Mouse (Mus musculus) small intestine, adult 2 months (tissue): ENCODE data around the gene Map4k2. TPM values are rescaled to one million over a fixed set of nuclear protein-coding genes. Genes with fewer than 3 reads are reported as not detected.

ENCODE experiments used
- H3K27ac ChIP-seq: fragments of 200-500 bp; 2 replicates; pipeline ENCODE4 v1.5.1; 2012; ENCODE audit warnings: low read depth, low read length, control low read depth, inconsistent platforms; ENCODE audit not compliant: insufficient read depth
- H3K27me3 ChIP-seq: fragments of 200-500 bp; 2 replicates; pipeline ENCODE4 v1.6.1; 2012; ENCODE audit warnings: mild to moderate bottlenecking, moderate library complexity, low read length, inconsistent platforms; ENCODE audit not compliant: control insufficient read depth, insufficient read depth
- H3K36me3 ChIP-seq: fragments of 200-500 bp; 2 replicates; pipeline ENCODE4 v1.6.1; 2012; ENCODE audit warnings: mild to moderate bottlenecking, low read length, control low read depth, inconsistent platforms; ENCODE audit not compliant: control insufficient read depth, insufficient read depth
- H3K4me1 ChIP-seq: fragments of 200-500 bp; 2 replicates; pipeline ENCODE4 v1.6.1; 2012; ENCODE audit warnings: low read length, inconsistent platforms, mixed read lengths; ENCODE audit not compliant: control insufficient read depth, insufficient read depth, insufficient read length
- H3K4me3 ChIP-seq: fragments of 200-500 bp; 2 replicates; pipeline ENCODE4 v1.5.1; 2012; ENCODE audit warnings: low read depth, mild to moderate bottlenecking, control low read depth, inconsistent platforms, low read length, moderate library complexity
- CTCF ChIP-seq: fragments of 200-500 bp; IDR thresholded peaks from 2 replicates; pipeline ENCODE4 v1.5.1; 2012; ENCODE audit warnings: low read depth, mild to moderate bottlenecking, control low read depth, inconsistent platforms, low read length, moderate library complexity, mixed read lengths; ENCODE audit not compliant: insufficient replicate concordance, insufficient read length; ENCODE audit errors: extremely low read depth
- POLR2A ChIP-seq: fragments of 200-500 bp; IDR thresholded peaks from 2 replicates; pipeline ENCODE4 v1.6.1; 2012; ENCODE audit warnings: low read depth, mild to moderate bottlenecking, control low read depth, inconsistent platforms, low read length, moderate library complexity
- WGBS: fragments of 180-500 bp; shearing (Covaris S2); methylation state at CpG from one replicate; pipeline ENCODE4 v1.1.7; 2018; 5-methylcytosine and 5-hydroxymethylcytosine counted together
- polyA plus RNA-seq: library from polyadenylated mRNA; depleted of rRNA; stranded (reverse); fragments of >200 nt; gene quantifications from 2 replicates; pipeline ENCODE4 v1.2.3, GENCODE M21; 2012

The Map4k2 gene
- polyA plus RNA-seq, 1 experiment = 77.3 TPM

DNA sequence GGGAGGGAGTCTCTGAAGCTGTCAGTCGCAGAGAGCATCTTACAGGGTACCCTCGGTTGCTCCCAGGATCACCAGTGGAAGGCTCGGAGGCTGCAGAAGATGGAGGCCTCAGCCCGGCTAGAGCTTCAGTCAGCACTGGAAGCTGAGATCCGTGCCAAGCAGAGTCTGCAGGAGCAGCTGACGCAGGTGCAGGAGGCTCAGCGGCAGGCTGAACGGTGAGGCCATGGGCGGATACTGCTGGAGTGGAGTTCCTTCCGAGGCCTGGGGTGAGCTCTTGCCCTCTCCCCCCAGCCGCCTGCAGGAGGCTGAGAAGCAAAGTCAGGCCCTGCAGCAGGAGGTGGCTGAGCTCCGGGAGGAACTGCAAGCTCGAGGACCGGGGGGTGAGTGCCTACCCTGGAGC lies 25.4 kb upstream of the Map4k2 start:
- Histone ChIP-seq H3K36me3 (peaks cover 94% of the 10 kb centered on the region), H3K4me3 (no peak overlapping the region), H3K27me3 (no peaks in the 10 kb centered on the region), H3K27ac (no peak overlapping the region), H3K4me1 (peaks cover 5% of the 10 kb centered on the region; the same call in 1 of the 2 replicates)
- TF ChIP-seq CTCF (no peak), POLR2A (no peak)
- 83% methylated on average over 14 of the region's 14 CpGs for WGBS

DNA sequence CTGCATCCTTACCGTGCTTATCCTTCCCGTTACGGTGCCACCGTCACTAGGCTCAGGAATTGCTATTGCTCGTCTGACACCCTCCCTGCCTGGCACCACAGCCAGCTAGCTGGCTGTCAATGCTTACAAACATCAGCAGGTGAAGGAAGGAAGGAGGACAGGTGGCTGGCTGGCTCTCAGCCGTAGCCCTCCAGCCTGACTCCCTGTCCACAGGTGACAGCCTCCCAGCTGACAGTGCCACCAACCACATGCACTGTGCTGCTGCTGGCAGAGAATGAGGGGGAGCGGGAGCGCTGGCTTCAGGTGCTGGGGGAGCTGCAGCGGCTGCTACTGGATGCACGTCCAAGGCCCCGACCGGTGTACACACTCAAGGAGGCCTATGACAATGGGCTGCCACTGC lies 22.8 kb upstream of the Map4k2 start:
- Histone ChIP-seq H3K27ac (no peak overlapping the region), H3K4me1 (peaks cover 3% of the 10 kb centered on the region; the same call in 1 of the 2 replicates), H3K27me3 (no peaks in the 10 kb centered on the region), H3K4me3 (no peak overlapping the region), H3K36me3 (peaks cover 88% of the 10 kb centered on the region)
- 87% methylated on average over 12 of the region's 12 CpGs for WGBS
- TF ChIP-seq CTCF (no peak), POLR2A (no peak)

DNA sequence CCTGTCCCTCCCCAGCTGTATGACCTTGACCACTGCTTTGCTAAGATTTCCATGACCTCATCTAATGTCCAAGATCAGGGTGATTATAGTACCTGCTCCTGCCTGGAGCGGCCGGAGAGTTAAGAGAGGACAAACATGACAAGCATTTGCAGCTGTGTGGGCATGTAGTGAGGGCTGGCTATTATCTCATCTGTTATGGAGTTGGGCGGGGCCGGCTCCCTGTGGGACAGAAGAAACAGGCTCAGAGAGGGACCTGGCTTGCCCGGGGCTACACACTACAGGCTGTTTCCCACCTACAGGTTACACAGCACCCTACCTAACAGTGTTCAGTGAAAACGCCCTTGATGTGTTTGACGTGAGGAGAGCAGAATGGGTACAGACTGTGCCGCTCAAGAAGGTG lies 19.6 kb upstream of the Map4k2 start:
- Histone ChIP-seq H3K4me1 (peaks cover 3% of the 10 kb centered on the region; the same call in 1 of the 2 replicates), H3K27ac (0 out of 2 replicates have a peak overlapping the region, but pooled peaks have one; percentile 7), H3K36me3 (peaks cover 86% of the 10 kb centered on the region), H3K4me3 (no peak overlapping the region), H3K27me3 (no peaks in the 10 kb centered on the region)
- WGBS = 58% methylated on average over 8 of the region's 8 CpGs
- no peak for TF ChIP-seq CTCF
- TF ChIP-seq POLR2A = no peak

DNA sequence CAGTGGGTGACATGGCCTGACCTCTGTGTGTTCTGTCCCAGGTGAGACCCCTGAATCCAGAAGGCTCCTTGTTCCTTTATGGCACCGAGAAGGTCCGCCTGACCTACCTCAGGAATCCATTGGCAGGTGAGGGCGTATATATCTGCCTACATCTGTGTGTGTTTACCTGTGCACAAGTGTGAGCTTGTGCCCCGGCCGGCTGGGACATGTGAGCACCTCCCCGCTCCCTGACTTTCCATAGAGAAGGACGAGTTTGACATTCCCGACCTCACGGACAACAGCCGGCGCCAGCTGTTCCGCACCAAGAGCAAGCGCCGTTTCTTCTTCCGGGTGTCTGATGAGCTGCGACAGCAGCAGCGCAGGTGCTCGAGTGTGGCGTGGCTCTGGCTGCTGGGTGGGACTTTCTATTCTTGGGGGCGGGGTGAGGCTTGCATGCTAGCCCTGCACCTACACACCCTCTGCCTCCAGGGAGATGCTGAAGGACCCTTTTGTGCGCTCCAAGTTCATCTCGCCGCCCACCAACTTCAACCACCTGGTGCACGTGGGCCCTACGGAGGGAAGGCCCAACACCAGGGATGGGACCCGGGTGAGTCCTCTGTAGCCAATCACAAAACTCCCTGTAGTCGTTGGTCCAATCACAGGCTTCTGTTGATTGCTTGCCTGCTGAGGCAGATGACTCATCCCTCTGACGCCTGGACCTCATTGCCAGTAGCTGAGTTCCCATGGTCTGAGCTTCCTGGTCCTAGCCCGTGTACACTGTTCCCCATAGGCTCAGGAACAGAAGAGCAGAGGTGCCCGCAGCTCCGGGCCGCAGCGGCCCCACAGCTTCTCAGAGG lies 18.9 kb upstream of the Map4k2 start:
- H3K4me1 ChIP-seq = peaks cover 3% of the 10 kb centered on the region; the same call in 1 of the 2 replicates

DNA sequence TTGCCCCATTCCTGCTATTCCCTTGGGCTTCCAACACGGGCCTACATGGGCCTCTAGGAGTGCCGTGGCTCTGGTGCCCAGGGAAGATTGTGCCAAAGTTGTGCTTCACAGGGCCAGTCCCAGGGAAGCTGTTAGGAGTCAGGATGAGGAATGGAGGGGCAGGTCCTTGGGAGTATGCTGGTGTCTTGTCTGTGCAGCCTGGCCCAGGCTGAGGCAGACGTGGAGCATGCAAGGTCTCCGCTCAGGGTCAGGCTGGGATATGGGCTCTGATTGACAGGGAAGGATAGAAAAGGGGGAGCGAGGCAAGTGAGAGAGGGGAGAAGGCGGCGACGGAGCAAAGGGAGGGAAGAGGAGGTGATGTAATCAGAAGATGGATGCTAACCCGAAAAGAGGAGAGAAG lies 16.2 kb upstream of the Map4k2 start:
- WGBS = 91% methylated on average over 9 of the region's 9 CpGs
- Histone ChIP-seq H3K27ac (no peak overlapping the region), H3K4me1 (peaks cover 3% of the 10 kb centered on the region; the same call in 1 of the 2 replicates), H3K36me3 (peaks cover 53% of the 10 kb centered on the region), H3K27me3 (no peaks in the 10 kb centered on the region), H3K4me3 (no peak overlapping the region)
- TF ChIP-seq CTCF (no peak), POLR2A (no peak)

More for the DNA sequence above, 18.9 kb upstream of the Map4k2 start:
- peak overlapping the region; percentile 30 for H3K4me3 ChIP-seq
- peaks cover 79% of the 10 kb centered on the region for H3K36me3 ChIP-seq
- TF ChIP-seq POLR2A (no peak), CTCF (no peak)
- 65% methylated on average over 33 of the region's 33 CpGs for WGBS
- no peaks in the 10 kb centered on the region for H3K27me3 ChIP-seq
- 0 out of 2 replicates have a peak overlapping the region, but pooled peaks have one; percentile 7 for H3K27ac ChIP-seq

DNA sequence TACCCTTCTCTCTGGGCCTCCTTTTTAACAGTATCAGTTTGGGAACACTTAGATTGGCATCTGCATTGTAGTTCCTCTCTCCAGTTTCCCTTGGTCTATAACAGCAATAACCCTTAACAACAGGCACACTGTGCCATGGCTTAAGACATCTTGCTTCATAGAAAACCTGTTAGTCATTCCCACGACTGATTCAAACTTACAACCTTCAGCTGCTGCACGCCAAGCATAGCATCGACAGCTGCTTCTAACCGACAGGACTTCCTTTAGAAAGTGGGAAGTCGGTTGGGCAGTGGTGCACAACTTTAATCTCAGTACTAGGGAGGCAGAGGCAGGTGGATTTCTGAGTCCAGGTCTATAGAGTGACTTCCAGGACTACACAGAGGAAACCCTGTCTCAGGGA lies 9.8 kb upstream of the Map4k2 start:
- WGBS = 19% methylated on average over 5 of the region's 5 CpGs
- no peak for TF ChIP-seq CTCF
- no peak for TF ChIP-seq POLR2A
- H3K4me1 ChIP-seq = peaks cover 2% of the 10 kb centered on the region

More for the DNA sequence above, 9.8 kb upstream of the Map4k2 start:
- Histone ChIP-seq H3K27ac (no peak overlapping the region), H3K36me3 (peaks cover under 1% of the 10 kb centered on the region), H3K4me3 (no peak overlapping the region), H3K27me3 (no peaks in the 10 kb centered on the region)
